Mouse (Mus musculus) natural killer cell, adult 2 months (primary cell): ENCODE measurements around the gene Agbl5.

Source experiments
- DNase-seq, 2 experiments: peaks; one replicate each; pipeline ENCODE4 v3.0.0; 2022; ENCODE audit warnings: low spot score in 2 of 2

Agbl5 gene

DNA sequence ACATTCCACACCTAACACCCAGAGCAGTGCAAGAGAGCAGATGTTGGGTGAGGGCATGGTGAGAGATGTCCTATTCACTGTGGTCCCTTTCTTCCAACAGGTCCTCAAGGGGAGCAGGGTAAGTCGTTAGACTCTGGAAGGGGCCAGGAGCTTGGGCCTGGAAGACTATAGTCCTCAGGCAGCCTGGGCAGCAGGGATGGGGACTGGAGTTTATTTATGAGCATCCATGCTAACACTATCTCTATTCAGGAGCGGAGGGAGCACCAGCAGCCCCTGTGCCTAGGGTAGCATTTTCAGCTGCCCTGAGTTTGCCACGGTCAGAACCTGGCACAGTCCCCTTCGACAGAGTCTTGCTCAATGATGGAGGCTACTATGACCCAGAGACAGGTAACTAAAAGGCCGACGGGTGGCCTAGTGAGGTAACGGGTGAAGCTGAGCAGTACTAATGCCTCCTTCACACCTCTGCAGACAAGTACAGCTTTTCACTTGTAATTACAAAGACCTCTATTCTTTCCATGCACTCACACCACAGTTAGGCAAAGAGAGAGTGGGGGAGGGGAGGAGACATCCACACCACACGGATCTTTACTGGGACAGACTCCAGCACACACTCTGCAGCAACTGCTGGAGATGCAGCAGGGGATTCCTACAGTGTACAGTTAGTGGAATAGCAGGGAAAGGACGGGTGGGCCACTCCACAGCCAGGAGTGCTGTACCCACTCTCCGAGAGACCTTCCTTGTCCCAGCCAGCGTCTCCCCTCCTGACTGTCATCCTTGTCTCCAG, 31.5 kb downstream of the Agbl5 start:
- DNase-seq = no peak

DNA sequence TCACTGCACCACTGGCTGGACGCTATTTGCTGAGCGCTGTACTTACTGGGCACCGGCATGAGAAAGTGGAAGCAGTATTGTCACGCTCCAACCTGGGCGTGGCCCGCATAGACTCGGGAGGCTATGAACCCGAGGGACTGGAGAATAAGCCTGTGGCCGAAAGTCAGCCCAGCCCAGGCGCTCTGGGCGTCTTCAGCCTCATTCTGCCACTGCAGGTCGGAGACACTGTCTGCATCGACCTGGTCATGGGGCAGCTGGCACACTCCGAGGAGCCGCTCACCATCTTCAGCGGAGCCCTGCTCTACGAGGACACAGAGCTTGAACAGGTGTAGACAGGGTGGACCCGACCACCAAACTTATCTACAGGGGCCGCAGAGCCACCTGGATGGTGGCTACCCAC, 32.1 kb downstream of the Agbl5 start:
- DNase-seq = no peak

DNA sequence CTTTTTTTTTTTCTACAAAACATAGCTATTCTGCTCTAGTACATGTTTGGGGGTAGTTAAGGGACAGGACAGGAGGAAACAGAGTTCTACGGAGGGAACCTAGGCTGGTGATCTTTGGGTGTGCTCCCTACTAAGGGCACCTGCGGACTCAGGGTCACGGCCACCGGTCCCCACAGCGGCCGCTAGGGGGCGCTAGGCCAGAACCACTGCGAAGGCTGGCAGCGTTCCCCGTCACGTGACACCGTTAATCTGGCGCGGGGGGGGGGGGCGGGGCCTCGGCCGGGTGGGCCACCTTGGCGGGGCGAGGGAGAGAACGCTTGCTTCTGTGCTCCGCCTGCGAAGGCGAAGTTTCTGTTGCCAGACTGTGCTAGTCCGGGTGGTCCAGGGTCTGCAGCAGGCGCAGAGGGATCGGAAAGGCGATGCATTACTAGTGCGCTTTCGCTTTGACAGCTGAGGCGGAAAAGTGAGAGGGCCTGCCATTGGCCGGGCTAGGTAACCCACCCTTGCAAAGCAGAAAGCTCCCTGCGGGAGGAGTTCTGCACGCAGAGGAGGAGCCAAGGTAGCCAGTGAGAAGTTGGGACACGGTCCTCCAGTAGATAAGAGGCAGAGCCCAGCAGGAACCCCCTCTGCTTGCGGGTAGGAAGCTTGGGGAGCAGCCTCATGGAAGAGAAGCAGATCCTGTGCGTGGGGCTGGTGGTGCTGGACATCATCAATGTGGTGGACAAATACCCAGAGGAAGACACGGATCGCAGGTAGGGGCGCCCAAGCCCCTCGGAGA, 33.0 kb downstream of the Agbl5 start, which contains the start of gene Khk:
Gene Khk, plus strand, starts transcription at position 176 of the 778 bp plus-strand sequence.
- peak; percentile 89 to 93 for DNase-seq

DNA sequence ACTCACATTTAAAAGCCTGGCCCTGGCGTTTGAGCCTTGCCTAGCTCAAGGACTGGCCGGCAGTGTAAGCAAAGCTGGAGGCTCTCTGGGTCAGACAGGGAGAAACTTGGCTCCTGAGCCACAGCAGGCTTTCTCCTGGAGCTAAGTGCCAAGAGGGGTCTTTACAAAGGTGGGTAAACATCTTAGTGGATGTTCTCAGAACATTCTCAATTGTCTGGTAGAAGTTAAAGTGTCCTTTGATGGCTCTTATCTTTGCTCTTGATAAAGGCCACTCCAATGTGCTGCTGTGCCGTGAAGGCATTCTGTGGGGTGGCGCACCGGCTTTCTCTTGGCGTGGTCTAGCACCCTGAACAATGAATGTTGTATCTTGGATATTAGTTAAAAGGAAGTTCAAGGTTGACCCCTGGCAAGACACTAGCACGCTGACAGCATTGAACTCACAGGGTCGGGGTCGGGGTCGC, 34.1 kb downstream of the Agbl5 start:
- no peak for DNase-seq

DNA sequence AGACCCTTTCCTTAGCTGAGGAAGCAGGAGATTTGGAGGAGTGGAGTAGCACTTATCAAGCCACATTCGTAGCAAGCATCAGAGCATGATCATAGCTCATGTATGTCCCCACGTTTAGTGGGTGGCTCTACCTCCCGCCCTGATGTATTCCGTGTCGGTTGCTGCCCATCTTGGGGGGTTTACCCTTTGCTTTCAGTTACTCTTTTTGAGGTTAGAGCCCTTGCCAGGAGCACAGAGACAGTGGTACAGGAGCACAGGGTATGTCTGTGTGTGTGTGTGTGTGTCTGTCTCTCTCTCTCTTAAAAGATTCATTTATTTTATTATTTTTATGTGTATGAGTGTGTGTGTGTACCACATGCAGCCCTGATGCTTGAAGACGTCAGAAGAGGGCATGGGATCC, 34.6 kb downstream of the Agbl5 start:
- DNase-seq = no peak

DNA sequence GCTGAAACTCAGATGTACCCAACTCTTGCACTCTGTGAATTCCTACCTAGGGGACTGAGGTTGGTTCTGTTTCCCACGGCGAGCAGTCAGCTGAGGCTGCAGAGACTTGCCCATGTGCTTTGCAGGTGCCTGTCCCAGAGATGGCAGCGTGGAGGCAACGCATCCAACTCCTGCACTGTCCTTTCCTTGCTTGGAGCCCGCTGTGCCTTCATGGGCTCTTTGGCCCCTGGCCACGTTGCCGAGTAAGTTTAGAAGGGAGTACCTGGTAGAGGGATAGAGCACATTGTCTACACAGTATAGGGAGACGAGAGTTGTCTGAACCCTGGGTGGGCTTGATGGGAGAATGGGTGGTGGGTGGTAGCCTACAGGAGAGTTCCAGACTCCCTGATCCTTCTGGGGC, 36.1 kb downstream of the Agbl5 start:
- DNase-seq = no peak

DNA sequence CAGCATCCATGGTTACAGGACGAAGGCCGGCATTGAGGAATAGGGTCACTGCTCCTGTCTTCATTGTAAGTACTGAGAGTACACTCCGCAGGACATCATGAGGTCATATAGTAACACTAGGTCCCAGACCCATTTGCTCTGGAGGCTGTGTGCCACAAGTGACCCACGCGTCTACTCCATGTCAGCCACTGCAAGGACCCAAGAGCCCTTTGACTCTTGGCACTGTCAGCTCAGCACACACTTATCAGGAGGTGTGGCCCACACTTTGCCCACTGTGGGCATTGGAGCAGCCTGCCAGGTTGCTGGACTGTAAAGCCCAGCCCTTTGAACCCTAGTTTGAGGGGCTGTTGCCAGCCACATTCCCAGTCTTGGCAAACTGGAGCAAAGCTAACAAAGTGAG, 36.7 kb downstream of the Agbl5 start:
- no peak for DNase-seq

DNA sequence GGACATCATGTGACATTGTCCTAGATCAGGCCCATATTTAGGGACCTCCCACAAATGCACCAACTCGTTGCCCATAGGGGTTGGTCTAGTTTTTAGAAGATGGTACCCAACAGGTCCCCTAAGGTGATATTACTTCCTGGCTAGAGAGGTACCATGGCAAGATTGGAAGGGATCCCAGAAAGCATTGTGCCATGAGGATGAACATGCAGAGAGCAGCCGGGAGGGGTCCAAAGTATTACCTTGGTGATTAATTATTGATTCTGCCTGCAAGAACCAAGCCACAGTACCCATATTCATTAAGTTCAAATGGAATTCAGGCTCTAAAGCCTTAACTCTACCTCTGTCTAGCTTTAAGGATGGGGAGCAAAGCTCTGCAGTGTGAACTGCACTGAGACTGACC, 37.6 kb downstream of the Agbl5 start:
- no peak for DNase-seq

DNA sequence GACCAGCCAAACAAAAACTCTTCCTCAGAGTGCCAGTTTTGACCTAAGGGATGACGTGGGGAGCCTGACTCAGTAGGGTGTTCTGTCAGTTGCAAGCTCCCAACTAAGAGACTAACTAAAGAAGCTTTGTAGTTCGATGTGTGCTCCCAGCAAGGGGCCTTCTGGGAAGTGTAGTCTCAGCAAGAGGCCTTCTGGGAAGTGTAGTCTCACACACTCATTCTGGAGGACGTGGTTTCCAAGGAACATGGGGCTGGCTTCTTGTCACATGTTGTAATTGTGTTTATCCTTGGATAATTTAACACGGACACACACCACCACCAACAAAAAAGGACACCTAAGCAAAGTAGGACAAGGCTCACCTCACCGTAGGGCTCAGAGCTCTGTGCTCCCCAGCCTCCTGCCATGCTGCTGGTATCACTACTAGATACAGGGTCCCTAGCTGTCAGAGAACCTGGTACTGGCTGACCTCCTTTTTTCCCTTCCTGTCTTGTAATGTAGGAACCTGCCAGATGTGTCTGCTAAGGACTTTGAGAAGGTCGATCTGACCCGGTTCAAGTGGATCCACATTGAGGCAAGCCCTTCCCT, 39.5 kb downstream of the Agbl5 start:
- DNase-seq = no peak

DNA sequence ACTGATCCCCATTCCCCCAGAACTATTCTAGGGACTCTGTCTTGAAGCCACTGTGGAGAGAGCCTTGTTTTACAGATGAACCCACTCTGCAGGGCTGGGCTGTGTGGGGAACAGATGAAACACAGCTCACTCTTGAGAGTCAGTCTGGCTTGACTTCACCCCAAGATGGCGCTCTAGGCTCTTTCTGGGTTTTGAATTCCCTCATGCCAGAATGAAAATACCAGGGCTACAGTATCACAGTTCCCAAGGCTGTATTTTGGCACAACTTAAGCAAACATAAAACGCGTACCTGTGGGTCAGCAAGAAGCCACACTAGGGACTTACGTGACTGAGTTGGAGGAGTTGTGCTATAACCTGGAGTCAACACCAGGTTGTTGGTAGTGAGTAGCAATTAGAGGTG, 41.6 kb downstream of the Agbl5 start:
- DNase-seq = peak; percentile 35 to 58

DNA sequence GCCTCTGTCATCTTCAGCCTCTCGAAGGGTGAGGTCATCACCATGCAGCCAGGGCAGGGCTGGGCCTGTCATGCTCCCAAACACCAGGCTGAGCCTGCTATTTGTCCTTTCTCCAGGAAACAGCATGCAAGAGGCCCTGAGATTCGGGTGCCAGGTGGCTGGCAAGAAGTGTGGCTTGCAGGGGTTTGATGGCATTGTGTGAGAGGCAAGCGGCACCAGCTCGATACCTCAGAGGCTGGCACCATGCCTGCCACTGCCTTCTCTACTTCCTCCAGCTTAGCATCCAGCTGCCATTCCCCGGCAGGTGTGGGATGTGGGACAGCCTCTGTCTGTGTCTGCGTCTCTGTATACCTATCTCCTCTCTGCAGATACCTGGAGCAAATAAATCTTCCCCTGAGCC, 42.4 kb downstream of the Agbl5 start:
- DNase-seq = no peak

DNA sequence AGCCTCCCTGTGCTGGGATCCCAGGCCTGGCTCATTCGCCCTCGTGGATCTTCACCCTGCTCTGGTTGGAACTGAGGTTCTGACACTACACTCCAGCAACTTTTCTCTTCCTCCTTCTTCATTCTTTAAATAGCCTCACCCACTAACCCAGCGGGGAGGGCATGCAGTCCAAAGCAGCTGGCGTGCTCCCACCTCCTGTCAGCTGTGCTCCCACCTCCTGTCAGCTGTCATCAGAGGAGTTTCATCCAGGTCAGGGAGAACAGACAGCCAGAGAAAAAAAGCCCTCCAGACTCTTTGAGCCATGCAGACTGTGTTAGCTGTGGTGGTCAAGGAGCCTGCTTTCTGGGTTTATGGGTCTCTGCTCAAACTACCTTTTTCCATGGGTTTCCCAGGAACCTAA, 42.9 kb downstream of the Agbl5 start:
- DNase-seq = no peak

DNA sequence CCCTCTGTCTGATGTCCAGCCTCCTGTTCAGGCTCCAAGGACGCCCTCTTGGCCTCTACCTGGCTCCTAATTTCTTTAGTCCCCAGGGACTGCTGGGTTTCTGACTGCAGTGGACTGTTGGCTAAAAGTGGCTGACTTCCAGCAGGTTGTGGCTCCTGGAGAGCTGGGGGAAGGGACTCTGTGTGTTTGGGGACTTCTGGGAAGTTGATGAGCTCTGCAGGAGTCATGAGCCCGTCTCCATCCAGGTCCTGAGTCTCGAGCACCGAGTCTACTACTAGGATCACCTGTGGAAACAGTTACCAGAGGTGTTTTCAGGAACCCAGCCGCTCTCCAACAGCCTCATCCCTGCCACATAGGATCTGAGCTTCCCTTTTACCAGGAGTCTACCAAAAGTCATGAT, 45.2 kb downstream of the Agbl5 start:
- DNase-seq = no peak

DNA sequence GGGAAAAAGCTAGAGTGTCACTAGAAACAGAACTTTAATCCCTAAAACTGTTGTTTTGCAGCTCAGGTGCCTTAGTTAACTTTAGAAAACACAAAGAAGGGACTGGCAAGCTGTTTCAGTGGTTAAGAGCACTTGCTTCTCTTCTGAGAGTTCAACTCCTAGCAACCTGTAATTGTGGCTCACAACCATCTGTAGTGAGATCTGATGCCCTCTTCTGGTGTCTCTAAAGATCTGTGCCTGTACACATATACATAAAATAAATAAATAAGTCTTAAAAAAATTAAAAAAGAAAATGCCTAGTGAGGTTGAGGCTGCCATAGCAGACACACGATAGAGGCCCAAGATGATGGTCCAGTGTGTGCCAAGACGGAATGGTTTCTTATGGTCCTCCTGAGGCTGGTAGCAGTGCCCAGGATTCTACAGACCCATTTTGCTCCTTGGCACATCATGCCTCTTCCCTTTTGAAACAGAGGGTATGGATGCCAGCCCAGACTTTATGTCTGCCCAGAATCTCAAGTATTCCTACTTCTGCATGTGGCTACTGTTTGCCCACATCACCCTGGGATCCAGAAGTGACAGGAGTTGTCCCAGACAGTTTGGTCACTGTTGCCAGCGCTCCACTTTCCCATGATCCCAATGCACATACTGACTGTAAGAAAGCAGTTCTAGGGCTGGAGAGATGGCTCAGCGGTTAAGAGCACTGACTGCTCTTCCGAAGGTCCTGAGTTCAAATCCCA, 46.4 kb downstream of the Agbl5 start:
- no peak for DNase-seq

DNA sequence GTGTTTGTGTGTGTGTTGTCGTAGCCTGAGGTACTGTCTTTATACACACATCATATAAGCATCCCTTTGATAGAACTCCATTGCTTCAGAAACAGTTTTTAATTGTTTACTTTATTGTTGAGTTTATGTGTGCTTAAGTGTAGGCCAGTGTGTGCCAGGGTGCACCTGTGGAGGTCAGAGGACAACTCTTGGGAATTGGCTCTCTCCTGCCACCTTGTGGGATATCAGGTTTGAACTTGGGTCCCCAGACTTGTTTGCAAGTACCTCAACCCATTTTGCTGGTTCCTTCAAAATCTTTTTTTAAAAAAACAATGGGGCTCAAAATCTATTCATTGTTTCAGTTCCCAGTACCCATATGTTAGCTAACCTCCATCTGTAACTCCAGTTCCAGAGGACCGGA, 54.5 kb downstream of the Agbl5 start:
- DNase-seq = no peak

DNA sequence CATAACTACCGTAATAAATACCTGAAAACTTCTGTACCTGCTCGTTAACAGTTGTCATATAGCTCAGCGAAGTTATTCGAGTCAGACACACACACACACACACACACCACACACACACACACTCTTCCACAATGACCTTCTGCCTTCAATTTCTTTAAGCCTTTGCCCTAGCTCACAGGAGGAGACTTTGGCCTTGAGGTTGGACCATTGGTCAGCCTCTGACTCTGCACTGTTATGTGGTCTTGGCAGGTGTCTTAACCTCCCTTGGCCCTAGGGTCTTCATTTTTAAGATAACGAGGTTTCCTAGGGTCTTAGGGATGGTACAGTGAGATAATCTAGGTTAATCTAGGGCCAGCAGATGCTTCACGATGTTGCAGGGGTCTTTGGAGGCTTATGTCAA, 55.9 kb downstream of the Agbl5 start:
- DNase-seq = no peak

DNA sequence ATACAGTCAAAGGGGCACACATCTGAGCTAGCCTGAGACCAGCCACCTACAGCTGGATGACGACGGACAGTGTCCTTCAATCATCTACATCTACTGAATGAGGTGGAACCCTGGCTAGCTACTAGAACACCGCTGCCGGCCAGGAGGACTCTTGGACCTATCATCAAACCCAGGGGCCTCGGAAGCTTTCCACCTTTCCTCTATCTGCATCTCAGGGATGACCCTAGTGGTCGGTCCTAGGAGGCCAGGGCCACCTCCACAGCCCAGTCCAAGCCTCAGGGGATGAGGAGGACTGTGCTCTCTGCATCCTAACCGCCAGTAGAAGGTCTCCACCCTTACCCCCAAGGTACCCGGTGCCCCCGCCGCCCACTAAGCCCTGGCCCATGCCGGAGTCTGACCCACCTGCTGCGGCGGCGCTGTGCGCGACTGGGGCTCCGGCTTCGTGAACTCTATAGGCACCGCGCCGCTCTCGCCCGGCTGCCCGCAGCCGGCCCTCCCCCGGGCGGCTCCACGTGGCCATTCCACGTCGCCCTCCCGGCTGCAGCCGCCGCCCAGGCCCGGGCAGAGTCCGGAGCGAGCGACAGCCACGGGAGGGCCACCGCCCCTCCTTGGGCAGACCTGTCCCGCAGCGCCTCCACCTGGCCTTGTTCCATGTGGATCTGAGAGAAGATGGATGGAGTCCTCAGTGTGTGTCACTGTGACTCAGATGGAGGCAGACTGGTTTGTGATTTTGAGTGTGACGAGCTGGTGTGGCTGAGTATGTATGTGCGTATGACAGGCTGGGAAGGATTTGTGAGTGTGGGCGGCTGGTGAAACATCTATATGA, 56.7 kb downstream of the Agbl5 start, which contains the start of gene Cgref1:
Gene Cgref1, minus strand, starts transcription at position 636 of the 826 bp plus-strand sequence.
- DNase-seq = no peak

DNA sequence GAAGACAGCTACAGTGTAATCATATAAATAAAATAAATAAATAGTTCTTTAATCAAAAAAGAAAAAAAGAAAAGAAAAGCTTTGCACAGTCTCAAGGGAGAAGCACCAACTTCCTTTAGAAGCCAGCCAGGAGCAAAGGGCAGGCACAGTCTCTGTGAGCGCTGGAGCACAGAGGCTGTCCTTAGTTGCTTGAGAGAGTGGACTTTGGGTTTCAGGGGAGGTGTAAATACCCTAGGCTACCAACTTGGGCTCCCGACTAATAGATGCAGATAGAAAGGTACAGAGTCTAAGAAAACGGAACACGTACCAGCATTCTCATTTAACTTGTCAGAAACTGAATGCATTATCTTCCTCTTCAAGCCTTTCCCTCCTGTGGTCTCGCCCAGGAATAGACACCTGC, 60.1 kb downstream of the Agbl5 start:
- no peak for DNase-seq

DNA sequence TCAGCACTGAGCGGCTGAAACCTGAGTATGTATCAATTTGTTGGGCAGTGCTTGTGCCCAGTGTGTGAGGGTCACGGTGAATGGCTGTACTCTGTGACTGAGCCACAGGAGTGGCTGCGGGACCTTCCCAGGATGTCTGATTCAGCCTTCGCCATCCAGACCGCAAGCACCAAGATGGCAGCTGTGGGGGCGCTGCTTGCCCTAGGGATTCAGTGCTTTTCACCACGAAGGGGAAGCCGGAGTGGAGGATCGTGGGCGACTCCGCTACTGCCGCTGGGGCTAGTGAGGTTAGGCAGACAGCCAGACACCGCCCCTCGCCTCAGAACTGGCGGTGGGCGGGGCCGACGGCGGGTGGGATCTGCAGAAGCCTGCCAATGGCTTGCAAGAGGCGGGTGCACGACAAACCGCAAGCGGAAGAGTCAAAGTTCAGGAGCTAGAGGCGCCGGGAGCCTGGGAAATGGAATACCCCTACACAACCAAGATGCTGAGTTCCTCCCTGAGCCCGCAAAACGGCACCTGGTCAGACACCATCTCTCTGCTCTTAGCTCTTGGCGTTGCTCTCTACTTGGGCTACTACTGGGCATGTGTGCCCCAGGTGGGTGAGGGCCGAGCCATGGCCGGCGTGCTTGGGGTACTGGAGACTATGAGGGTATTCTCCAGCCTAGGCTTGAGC, 61.3 kb downstream of the Agbl5 start:
- peak; percentile 72 to 81 for DNase-seq

DNA sequence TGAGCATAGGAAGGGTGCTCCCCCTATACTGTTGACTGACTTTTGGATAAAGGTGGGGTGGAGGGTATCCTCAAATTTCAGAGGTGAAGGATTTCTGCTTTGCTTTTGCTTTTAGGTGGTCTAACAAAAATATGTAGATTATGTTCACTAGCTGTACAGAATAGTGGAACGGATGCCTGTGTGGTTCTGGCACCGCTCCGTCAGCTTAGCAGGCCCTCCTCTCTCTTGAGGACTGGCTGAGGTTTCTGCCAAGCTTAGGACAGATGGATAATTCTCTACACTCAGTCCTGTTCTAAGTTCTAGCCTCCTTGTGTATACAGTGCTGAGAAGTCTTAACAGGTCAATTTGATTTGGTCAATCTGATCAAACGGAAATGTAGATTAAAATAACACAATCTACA, 62.0 kb downstream of the Agbl5 start:
- no peak for DNase-seq

DNA sequence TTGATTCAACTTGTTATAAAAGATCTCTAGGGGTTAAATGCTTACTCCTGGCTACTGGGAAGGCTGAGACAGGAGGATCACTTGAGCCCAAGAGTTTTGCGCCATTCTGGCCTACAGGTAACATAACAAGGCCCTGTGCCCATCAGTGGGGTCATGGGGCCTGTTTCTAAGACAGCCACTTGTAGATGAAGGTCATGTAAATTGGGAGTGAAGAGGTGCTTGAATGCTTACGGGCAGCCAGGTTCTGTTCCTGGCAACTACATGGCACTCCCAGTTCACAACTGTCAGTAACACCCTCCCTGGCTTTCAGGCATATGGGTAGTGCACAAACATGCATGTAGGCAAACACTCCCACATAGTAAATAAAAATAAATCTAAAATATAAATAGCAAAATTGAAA, 62.4 kb downstream of the Agbl5 start:
- no peak for DNase-seq
